Comparison of ENCODE assay signal across 8 mouse cellular contexts in genomic region chrX:136172118-136172551, GRCm38 (mm10). TPM values are rescaled to one million over a fixed set of nuclear protein-coding genes. Genes with fewer than 3 reads are reported as not detected.
DNase-seq lines count a peak whose midpoint lies in the region; ATAC-seq lines count a peak whose summit lies in the region.

Tceal8 (minus strand) TSS chrX:136172342.

- H3K9ac ChIP-seq in hindbrain, embryonic 15.5 days, result peak within 1 kb of the TSS; percentile 67

- H3K9me3 ChIP-seq in hindbrain, embryonic 15.5 days, result no peaks in the 10 kb centered on the region

- H3K27ac ChIP-seq in hindbrain, embryonic 15.5 days (replicated peaks), result peak within 1 kb of the TSS; percentile 84

- peak within 1 kb of the TSS; percentile 57 for H3K4me3 ChIP-seq in hindbrain, embryonic 15.5 days

- no peaks in the 10 kb centered on the region for H3K36me3 ChIP-seq in hindbrain, embryonic 15.5 days

- H3K4me1 ChIP-seq in hindbrain, embryonic 15.5 days (replicated peaks), result peaks cover 5% of the 10 kb centered on the region

- no peaks in the 10 kb centered on the region for H3K27me3 ChIP-seq in hindbrain, embryonic 15.5 days

- DNase-seq in adipocyte (ENCODE audit: low spot score), result peak; percentile 93
- DNase-seq in gastrocnemius, adult 18-20 months (ENCODE audit: low spot score), result peak; percentile 71
- peak; percentile 71 for DNase-seq in left cerebral cortex, adult 11 months (ENCODE audit: low spot score)
- DNase-seq in lung, postnatal 36 days, result peak; percentile 92
- DNase-seq in retina, postnatal 7 days (ENCODE audit: low read depth, low spot score), result peak; percentile 59
- DNase-seq in urinary bladder, postnatal 10 days (ENCODE audit: low spot score), result peak; percentile 13

- H3K4me2 ChIP-seq in hindbrain, embryonic 15.5 days, result peak within 1 kb of the TSS; percentile 58

- WGBS in hindbrain, embryonic 15.5 days, result 7% methylated on average over 10 of the region's 10 CpGs

- ATAC-seq in common myeloid progenitor, adult 5-6 weeks (replicated peaks; ENCODE audit: low read depth, poor library complexity, severe bottlenecking), result peak; percentile 99
- ATAC-seq in hindbrain, embryonic 15.5 days (ENCODE audit: low FRiP score, low read depth), result peak; percentile 98

RNA-seq across cellular contexts. Expression of gene Tceal8, which starts in this region (rescaled TPM):
- 83.7 and 101 TPM in 2 replicates for total RNA-seq in common myeloid progenitor, adult 5-6 weeks (2017)
- total RNA-seq in gastrocnemius, adult 18-20 months (2021), result 10 to 100 TPM in 1 of 2 experiments, 1 to 10 TPM in 1; 3.7 to 10.3 TPM
- polyA plus RNA-seq in hindbrain, embryonic 15.5 days (2015; fragmentation: Nextera tagmentation; extraction: Ambion mirVana), result 119 and 125 TPM in 2 replicates

Comparison
In these comparisons a context has a peak if more than half of its experiments do, and no peak if none do; other contexts are left out.
1. Peak in every context shown above with its lines: DNase-seq, ATAC-seq, H3K4me3 ChIP-seq and H3K27ac ChIP-seq.
2. DNase-seq: peak in every context shown above with its lines; median percentile 93 in adipocyte; 92 in lung, postnatal 36 days; 71 in gastrocnemius, adult 18-20 months; 71 in left cerebral cortex, adult 11 months; 59 in retina, postnatal 7 days; 13 in urinary bladder, postnatal 10 days.